Mouse (Mus musculus) CH12.LX (cell line): ENCODE measurements around the gene Clec1b. TPM values are rescaled to one million over a fixed set of nuclear protein-coding genes. Genes with fewer than 3 reads are reported as not detected.

Experiments used
- DNase-seq: peaks from one replicate; pipeline ENCODE4 v3.0.0-alpha.2; 2013; ENCODE audit errors: extremely low read depth
- H3K27ac ChIP-seq: 2 replicates; pipeline ENCODE4 v1.5.1; 2012; ENCODE audit warnings: low read depth, mild to moderate bottlenecking, control low read depth, moderate library complexity; ENCODE audit not compliant: insufficient read depth
- H3K27me3 ChIP-seq: replicated peaks from 2 replicates; pipeline ENCODE3; 2012; ENCODE audit warnings: inconsistent platforms
- H3K36me3 ChIP-seq, 2 experiments: replicated peaks in 1 of 2; 2 replicates each; pipeline versions ENCODE3 to v1.6.1; 2012; ENCODE audit warnings: inconsistent platforms in 1 of 2, low read length in 1 of 2, mild to moderate bottlenecking in 1 of 2, mixed read lengths in 1 of 2, moderate library complexity in 1 of 2; ENCODE audit not compliant: control insufficient read depth in 1 of 2, insufficient read depth in 1 of 2
- H3K4me1 ChIP-seq, 2 experiments: 2 replicates each; pipeline ENCODE4 v1.6.1; 2012; ENCODE audit warnings: inconsistent platforms in 1 of 2, moderate library complexity in 1 of 2; ENCODE audit not compliant: insufficient read depth in 2 of 2, control insufficient read depth in 1 of 2
- H3K4me2 ChIP-seq: 2 replicates; pipeline ENCODE4 v1.6.1; 2012; ENCODE audit warnings: low read depth, mild to moderate bottlenecking, control low read depth; ENCODE audit not compliant: poor library complexity, insufficient read depth, severe bottlenecking
- H3K4me3 ChIP-seq, 3 experiments: fragments of 150-350 bp in 1 of 3; sonication (generic) in 1 of 3; replicated peaks in 1 of 3; 2 replicates each; pipeline versions ENCODE3 to v1.5.1; 2011 to 2012; ENCODE audit warnings: low read depth in 2 of 3, low read length in 2 of 3, mild to moderate bottlenecking in 2 of 3, moderate library complexity in 2 of 3, control low read depth in 1 of 3, improper control_type of control experiment in 1 of 3, inconsistent platforms in 1 of 3, mixed read lengths in 1 of 3; ENCODE audit not compliant: poor library complexity in 1 of 3
- H3K79me2 ChIP-seq: replicated peaks from 2 replicates; pipeline ENCODE4 v1.6.1; 2012; ENCODE audit warnings: mild to moderate bottlenecking, moderate library complexity; ENCODE audit not compliant: control insufficient read depth, poor library complexity, insufficient read depth, severe bottlenecking; ENCODE audit errors: extremely low read depth
- H3K9ac ChIP-seq: 2 replicates; pipeline ENCODE4 v1.6.1; 2012; ENCODE audit warnings: low read depth, mild to moderate bottlenecking, control low read depth, moderate library complexity; ENCODE audit not compliant: insufficient read depth
- H3K9me3 ChIP-seq: replicated peaks from 2 replicates; pipeline ENCODE3; 2012; ENCODE audit warnings: low read length, inconsistent platforms, mixed read lengths
- BHLHE40 ChIP-seq: IDR thresholded peaks from 2 replicates; pipeline ENCODE4 v1.6.1; 2011; ENCODE audit warnings: mild to moderate bottlenecking, low read depth, low read length, improper control_type of control experiment
- E2F4 ChIP-seq: IDR thresholded peaks from 2 replicates; pipeline ENCODE4 v1.6.1; 2011; ENCODE audit warnings: low read depth, low read length, improper control_type of control experiment; ENCODE audit not compliant: insufficient replicate concordance
- EP300 ChIP-seq: IDR thresholded peaks from 2 replicates; pipeline ENCODE4 v1.6.1; 2011; ENCODE audit warnings: low read length, improper control_type of control experiment
- IRF4 ChIP-seq: IDR thresholded peaks from 2 replicates; pipeline ENCODE4 v1.6.1; 2014; ENCODE audit warnings: low read depth, mild to moderate bottlenecking, inconsistent platforms, low read length, improper control_type of control experiment
- KAT2A ChIP-seq: IDR thresholded peaks from 2 replicates; pipeline ENCODE4 v1.6.1; 2012; ENCODE audit warnings: low read length, improper control_type of control experiment, inconsistent platforms; ENCODE audit not compliant: insufficient replicate concordance
- MAZ ChIP-seq: IDR thresholded peaks from 2 replicates; pipeline ENCODE4 v1.6.1; 2012; ENCODE audit warnings: low read depth, mild to moderate bottlenecking, inconsistent platforms, low read length, improper control_type of control experiment, moderate library complexity
- MEF2A ChIP-seq: IDR thresholded peaks from 2 replicates; pipeline ENCODE4 v1.6.1; 2014; ENCODE audit warnings: low read depth, mild to moderate bottlenecking, inconsistent platforms, low read length, improper control_type of control experiment, borderline replicate concordance
- POLR2A ChIP-seq: IDR thresholded peaks from 2 replicates; pipeline ENCODE4 v1.6.1; 2011; ENCODE audit warnings: low read depth, mild to moderate bottlenecking, improper control_type of control experiment, low read length
- SIN3A ChIP-seq: IDR thresholded peaks from 2 replicates; pipeline ENCODE4 v1.6.1; 2012; ENCODE audit warnings: low read length, improper control_type of control experiment, inconsistent platforms
- SMC3 ChIP-seq: IDR thresholded peaks from 2 replicates; pipeline ENCODE4 v1.6.1; 2011; ENCODE audit warnings: low read depth, low read length, improper control_type of control experiment
- TBP ChIP-seq: conservative IDR thresholded peaks from 2 replicates; pipeline ENCODE4 v1.6.1; 2011; ENCODE audit warnings: low read depth, low read length, improper control_type of control experiment
- TCF12 ChIP-seq: IDR thresholded peaks from 2 replicates; pipeline ENCODE4 v1.6.1; 2014; ENCODE audit warnings: low read depth, mild to moderate bottlenecking, inconsistent platforms, low read length, improper control_type of control experiment
- UBTF ChIP-seq: IDR thresholded peaks from 2 replicates; pipeline ENCODE4 v1.6.1; 2012; ENCODE audit warnings: low read depth, mild to moderate bottlenecking, inconsistent platforms, low read length, improper control_type of control experiment, moderate library complexity
- USF1 ChIP-seq: IDR thresholded peaks from 2 replicates; pipeline ENCODE4 v1.6.1; 2014; ENCODE audit warnings: low read depth, mild to moderate bottlenecking, inconsistent platforms, low read length, improper control_type of control experiment
- ZKSCAN1 ChIP-seq: IDR thresholded peaks from 2 replicates; pipeline ENCODE4 v1.6.1; 2012; ENCODE audit warnings: low read depth, inconsistent platforms, low read length, improper control_type of control experiment, borderline replicate concordance
- ZMIZ1 ChIP-seq: IDR thresholded peaks from 2 replicates; pipeline ENCODE4 v1.6.1; 2012; ENCODE audit warnings: low read depth, mild to moderate bottlenecking, inconsistent platforms, low read length, improper control_type of control experiment
- ZNF384 ChIP-seq: IDR thresholded peaks from 2 replicates; pipeline ENCODE4 v1.6.1; 2012; ENCODE audit warnings: low read depth, low read length, improper control_type of control experiment, inconsistent platforms
- dilution Hi-C: fragments of 300-500 bp; cut with MboI; formaldehyde crosslinking; loops from 2 replicates; pipeline ENCODE4 v1.14.3; 2020; ENCODE audit warnings: low sequenced_read_pairs; ENCODE audit not compliant: extremely low pct_unique_long_range_greater_than_20kb, extremely low pct_ligation_motif_present
- in situ Hi-C: fragments of 300-500 bp; cut with MboI; formaldehyde crosslinking; loops from 3 replicates; pipeline ENCODE4 v1.14.3; 2019; ENCODE audit warnings: low sequenced_read_pairs, low pct_ligation_motif_present, low pct_unique_long_range_greater_than_20kb, mixed read lengths
- polyA plus RNA-seq: library from polyadenylated mRNA; unstranded; fragments of >175 nt; gene quantifications from 2 replicates; pipeline ENCODE4 v1.2.1, GENCODE M21; 2012; ENCODE audit warnings: low read depth; ENCODE audit not compliant: insufficient read length
- total RNA-seq, 2 experiments: library from RNA; depleted of rRNA; stranded (reverse); fragments of 300-350 nt in 1 of 2; fragments of >200 nt in 1 of 2; gene quantifications; 2 replicates each; pipeline ENCODE4 v1.2.3; 2012 to 2014

The Clec1b gene
- total and polyA plus RNA-seq, 3 experiments = not detected

DNA sequence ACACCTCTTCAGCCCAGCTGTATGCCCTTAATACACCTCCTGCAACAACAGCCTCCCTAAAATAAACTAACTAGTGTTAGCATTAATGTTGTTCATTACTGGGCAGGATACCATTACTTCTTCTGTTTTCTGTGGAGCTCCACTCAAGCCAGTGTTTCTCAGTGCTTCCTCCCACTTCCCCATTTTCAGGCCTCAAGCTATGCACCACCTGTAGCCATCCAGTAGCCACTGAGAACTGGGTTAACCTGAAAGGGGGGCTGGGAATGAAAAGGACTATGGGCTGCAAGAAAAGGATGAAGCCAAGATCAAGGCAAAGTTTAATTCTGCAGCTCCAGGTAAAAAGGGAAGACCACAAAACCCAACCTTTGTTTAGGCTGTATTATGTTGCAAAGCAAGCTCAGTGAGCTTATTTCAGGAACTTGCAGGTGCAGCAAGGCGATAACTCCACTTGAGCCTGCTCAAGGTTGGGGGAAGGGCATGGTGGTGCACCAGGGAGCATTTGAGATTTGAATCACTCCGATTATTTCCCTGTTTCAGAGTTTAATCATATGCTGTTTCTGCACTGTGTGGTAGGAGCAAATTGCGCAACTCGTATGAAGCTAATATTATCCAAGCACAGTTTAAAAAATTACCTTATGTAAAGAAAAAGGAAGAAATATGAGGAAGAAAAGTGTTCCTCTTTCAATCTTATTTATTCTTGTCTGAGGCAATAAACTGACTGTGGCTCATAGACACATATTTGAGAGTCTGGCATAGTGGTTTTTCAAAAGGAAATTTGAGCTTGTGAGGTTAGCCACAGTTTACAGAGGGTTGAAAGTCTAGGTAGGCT is 47.4 kb upstream of the Clec1b start (continued):
- TF ChIP-seq MAZ (no peak), ZNF384 (no peak), KAT2A (0 out of 2 replicates have a peak, but pooled peaks have one; percentile 44), POLR2A (no peak), UBTF (no peak), TCF12 (peak; percentile 74), ZKSCAN1 (no peak), MEF2A (peak; percentile 58; the same call in 1 of the 2 replicates), USF1 (no peak), BHLHE40 (no peak), SMC3 (0 out of 2 replicates have a peak, but pooled peaks have one; percentile 4), SIN3A (peak; percentile 30; the same call in 1 of the 2 replicates), IRF4 (peak; percentile 87), EP300 (peak; percentile 92), TBP (no peak), ZMIZ1 (no peak)

DNA sequence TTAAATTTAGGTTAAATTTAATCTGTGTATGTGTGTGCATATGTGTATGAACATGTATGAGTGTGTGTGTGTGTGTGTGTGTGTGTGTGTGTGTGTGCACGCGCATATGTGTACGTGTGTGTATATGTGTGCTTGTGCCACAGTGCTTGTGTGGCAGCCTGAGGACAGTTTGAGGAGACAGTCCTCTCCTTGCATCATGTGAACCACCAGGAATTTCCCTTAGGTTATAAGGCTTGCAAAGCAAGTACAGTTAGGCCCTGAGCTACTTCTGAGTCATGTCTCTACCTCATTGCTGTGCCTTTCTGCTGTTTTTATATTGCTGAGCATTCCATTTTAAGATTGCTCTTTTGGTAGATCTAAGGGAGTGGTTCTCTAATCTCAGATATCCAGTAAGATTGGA is 46.0 kb upstream of the Clec1b start:
- Histone ChIP-seq H3K79me2 (no peaks in the 10 kb centered on the region), H3K9me3 (peaks cover 9% of the 10 kb centered on the region), H3K27me3 (no peaks in the 10 kb centered on the region), H3K4me2 (peak overlapping the region; percentile 69), H3K4me3 (peak overlapping the region; percentile 28 to 35 (median 33)), H3K9ac (peak overlapping the region; percentile 32), H3K27ac (peak overlapping the region; percentile 94), H3K36me3 (peaks cover 0 to 5% of the 10 kb centered on the region in 2 experiments), H3K4me1 (peaks cover 4 to 31% of the 10 kb centered on the region in 2 experiments)
- dilution Hi-C loops = no loop called here
- peak; percentile 65 for DNase-seq
- TF ChIP-seq TBP (0 out of 2 replicates have a peak, but pooled peaks have one; percentile 58), MEF2A (peak; percentile 37; the same call in 1 of the 2 replicates), BHLHE40 (peak; percentile 66), TCF12 (no peak), E2F4 (no peak)
- in situ Hi-C loops = loop anchor here (25.0 kb wide), 1 partner anchor 514 kb away; the partner anchor contains the start of genes Gm44511 and Klrb1b
